Comparison of ENCODE assay signal across 9 mouse cellular contexts in the genomic region with DNA sequence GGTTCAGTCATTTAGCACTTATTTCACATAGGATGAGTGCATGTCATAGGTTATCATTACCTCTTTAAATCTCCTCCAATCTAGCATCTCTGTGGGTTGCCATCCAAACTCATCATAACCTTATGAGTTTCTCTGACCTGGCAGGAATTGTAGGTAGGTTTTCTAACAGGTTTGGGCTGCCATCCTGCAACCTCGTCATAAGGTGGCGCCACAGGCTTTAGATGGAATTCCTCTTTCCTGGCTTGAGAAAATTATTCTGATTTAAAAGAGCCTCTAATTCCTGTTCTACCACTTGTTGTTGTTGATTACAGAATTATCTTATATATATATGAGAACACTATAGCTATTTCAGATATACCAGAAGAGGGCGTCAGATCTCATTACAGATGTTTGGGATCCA. TPM values are rescaled to one million over a fixed set of nuclear protein-coding genes. Genes with fewer than 3 reads are reported as not detected.
DNase-seq lines count a peak whose midpoint lies in the region; TF ChIP-seq lines count a peak whose summit lies in the region.
"Had no signal": no experiment of that assay in that cellular context is flagged by ENCODE, and none has a peak within 500 bp of the region (broad histone marks: within the 10 kb centered on the region; RNA-seq: fewer than 3 reads in every experiment).

No protein-coding gene starts in this region.

- peak; percentile 38 for DNase-seq in cerebellum, adult 9-10 months
- no peak for DNase-seq in cerebellum, postnatal 4 days (ENCODE audit: low spot score in 2 of 2)
- peak; percentile 37 for DNase-seq in kidney, postnatal 14 days
- no peak for DNase-seq in kidney, adult 18-20 months
- peak; percentile 42 to 48 for DNase-seq in B cell, adult 2 months
- DNase-seq in T-cell, adult 2 months (ENCODE audit: low spot score) = no peak
- DNase-seq in ovary, adult 18-20 months (ENCODE audit: low spot score) = no peak

- no peak overlapping the region for H3K27ac ChIP-seq in embryonic fibroblast, embryonic 13.5 days (ENCODE audit: insufficient read depth, low read length)
- H3K27ac ChIP-seq: midbrain, embryonic 12.5 days had no signal

- no peak overlapping the region for H3K4me3 ChIP-seq in embryonic fibroblast, embryonic 13.5 days (ENCODE audit: insufficient read depth, low read length)
- H3K4me3 ChIP-seq: midbrain, embryonic 12.5 days had no signal

- no peak for TF ChIP-seq POLR2A in embryonic fibroblast, embryonic 13.5 days (IDR thresholded peaks at IDR 0.05; ENCODE audit: low read depth, low read length)

- H3K4me1 ChIP-seq in embryonic fibroblast, embryonic 13.5 days (ENCODE audit: control insufficient read depth, insufficient read depth, low read length) = no peaks in the 10 kb centered on the region
- H3K4me1 ChIP-seq: midbrain, embryonic 12.5 days had no signal

- peak; percentile 35; the same call in 1 of the 2 replicates for TF ChIP-seq CTCF in embryonic fibroblast, embryonic 13.5 days (IDR thresholded peaks at IDR 0.05; ENCODE audit: borderline replicate concordance, insufficient read depth, low read length)

RNA-seq across cellular contexts. Expression of a gene that starts 34.5 kb away (rescaled TPM):
- 5.4 and 9.3 TPM in 2 replicates for polyA plus RNA-seq in embryonic fibroblast, embryonic 13.5 days (2011; ENCODE audit: insufficient read length, low read depth, missing spikeins)

Comparison
In these comparisons a context has a peak if more than half of its experiments do, and no peak if none do; other contexts are left out.
1. DNase-seq: peak in cerebellum, adult 9-10 months (single experiment), kidney, postnatal 14 days (single experiment) and B cell, adult 2 months (2 of 2); none in cerebellum, postnatal 4 days (0 of 2), kidney, adult 18-20 months (single experiment), T-cell, adult 2 months (single experiment) and ovary, adult 18-20 months (single experiment).